Mouse (Mus musculus) ES-E14 (cell line): ENCODE data around the gene Hoxa5. TPM values are rescaled to one million over a fixed set of nuclear protein-coding genes. Genes with fewer than 3 reads are reported as not detected.
A peak's percentile ranks its signal among the peaks of the same experiment; 100 is the strongest.

Experiments
- DNase-seq: peaks from one replicate; pipeline ENCODE4 v3.0.0-alpha.2; 2013; ENCODE audit warnings: low read depth, low spot score
- H3K27ac ChIP-seq: 2 replicates; pipeline ENCODE4 v1.5.1; 2012; ENCODE audit warnings: low read depth, mild to moderate bottlenecking, low read length, moderate library complexity, mixed read lengths; ENCODE audit not compliant: poor library complexity, insufficient read depth, severe bottlenecking
- H3K36me3 ChIP-seq: 2 replicates; pipeline ENCODE4 v1.6.1; 2012; ENCODE audit warnings: mild to moderate bottlenecking, low read length, moderate library complexity, mixed read lengths; ENCODE audit not compliant: control insufficient read depth, poor library complexity, insufficient read depth, severe bottlenecking
- H3K4me1 ChIP-seq, 2 experiments: fragments of 150-350 bp in 1 of 2; sonication (generic) in 1 of 2; 2 replicates each; pipeline ENCODE4 v1.6.1; 2012; ENCODE audit warnings: low read length in 2 of 2, mild to moderate bottlenecking in 1 of 2, mixed read lengths in 1 of 2; ENCODE audit not compliant: control insufficient read depth in 2 of 2, insufficient read depth in 2 of 2, poor library complexity in 1 of 2
- H3K4me3 ChIP-seq, 2 experiments: fragments of 150-350 bp in 1 of 2; sonication (generic) in 1 of 2; 2 replicates each; pipeline ENCODE4 v1.5.1; 2012; ENCODE audit warnings: low read length in 2 of 2, low read depth in 1 of 2, mild to moderate bottlenecking in 1 of 2, mixed read lengths in 1 of 2; ENCODE audit not compliant: insufficient read depth in 1 of 2, poor library complexity in 1 of 2, severe bottlenecking in 1 of 2
- H3K9ac ChIP-seq: 2 replicates; pipeline ENCODE4 v1.6.1; 2012; ENCODE audit warnings: low read depth, mild to moderate bottlenecking, low read length, mixed read lengths; ENCODE audit not compliant: poor library complexity, insufficient read depth, severe bottlenecking
- H3K9me3 ChIP-seq: fragments of 150-350 bp; sonication (generic); 2 replicates; pipeline ENCODE4 v1.6.1; 2012; ENCODE audit warnings: low read depth, mild to moderate bottlenecking, low read length; ENCODE audit not compliant: control insufficient read depth, insufficient read depth
- CHD2 ChIP-seq: IDR thresholded peaks from 2 replicates; pipeline ENCODE4 v1.6.1; 2014; ENCODE audit warnings: mild to moderate bottlenecking, low read depth, low read length, inconsistent platforms
- HCFC1 ChIP-seq: IDR thresholded peaks from 2 replicates; pipeline ENCODE4 v1.6.1; 2012; ENCODE audit warnings: low read length, inconsistent platforms, borderline replicate concordance; ENCODE audit not compliant: insufficient read depth
- MAFK ChIP-seq: IDR thresholded peaks from 2 replicates; pipeline ENCODE4 v1.6.1; 2014; ENCODE audit warnings: mild to moderate bottlenecking, low read depth, low read length, inconsistent platforms; ENCODE audit not compliant: insufficient read depth
- ZC3H11A ChIP-seq: IDR thresholded peaks from 2 replicates; pipeline ENCODE4 v1.6.1; 2012; ENCODE audit warnings: low read depth, mild to moderate bottlenecking, inconsistent platforms, low read length, borderline replicate concordance
- ZNF384 ChIP-seq: IDR thresholded peaks from 2 replicates; pipeline ENCODE4 v1.6.1; 2012; ENCODE audit warnings: low read depth, low read length, inconsistent platforms
- in situ Hi-C, 2 experiments: fragments of 600-800 bp; cut with MboI; formaldehyde crosslinking; loops; one replicate each; pipeline ENCODE4 v1.15.1; 2025; ENCODE audit warnings: low sequenced_read_pairs in 2 of 2, inconsistent platforms in 1 of 2; ENCODE audit not compliant: unreplicated experiment in 2 of 2
- total RNA-seq: library from RNA; depleted of rRNA; stranded (reverse); fragments of 300-350 nt; gene quantifications from 2 replicates; pipeline ENCODE4 v1.2.3, GENCODE M21; 2012

Hoxa5 gene
- total RNA-seq, 1 experiment, result 0.49 TPM

GRCm38 (mm10) chr6:52206882-52207683 is 2.7 kb upstream of the Hoxa5 start:
- Histone ChIP-seq H3K4me1 (peaks cover 0 to 7% of the 10 kb centered on the region in 2 experiments; a peak in 1 of 4 replicates), H3K4me3 (no peak overlapping the region), H3K9me3 (no peaks in the 10 kb centered on the region), H3K36me3 (no peaks in the 10 kb centered on the region), H3K27ac (no peak overlapping the region), H3K9ac (no peak overlapping the region)
- in situ Hi-C loops, result loop anchor here in 1 of 2 experiments (25.0 kb wide), 1 partner anchor 595 kb away; no protein-coding TSS in a partner anchor
- DNase-seq, result no peak
- TF ChIP-seq ZC3H11A, result no peak
- no peak for TF ChIP-seq MAFK
- TF ChIP-seq HCFC1, result no peak
- no peak for TF ChIP-seq CHD2
- TF ChIP-seq ZNF384, result no peak

- no peaks in the 10 kb centered on the region for H3K36me3 ChIP-seq
- no peak overlapping the region for H3K27ac ChIP-seq
- no peak for DNase-seq
- no peak overlapping the region for H3K4me3 ChIP-seq
- no peaks in the 10 kb centered on the region for H3K9me3 ChIP-seq
- in situ Hi-C loops, result loop anchor here in 1 of 2 experiments (25.0 kb wide), 1 partner anchor 594 kb away; no protein-coding TSS in a partner anchor
- H3K4me1 ChIP-seq, result peaks cover 0 to 4% of the 10 kb centered on the region in 2 experiments; a peak in 1 of 4 replicates
- H3K9ac ChIP-seq, result no peak overlapping the region
- TF ChIP-seq ZNF384 (no peak), CHD2 (no peak), MAFK (no peak), ZC3H11A (no peak), HCFC1 (no peak)
Observed at GRCm38 (mm10) chr6:52205638-52206621, 1.5 kb upstream of the Hoxa5 start.

GRCm38 (mm10) chr6:52205221-52205620 is 834 bp upstream of the Hoxa5 start:
- in situ Hi-C loops, result loop anchor here in 1 of 2 experiments (25.0 kb wide), 1 partner anchor 593 kb away; no protein-coding TSS in a partner anchor
- Histone ChIP-seq H3K27ac (no peak overlapping the region), H3K4me1 (peaks cover 0 to 4% of the 10 kb centered on the region in 2 experiments; a peak in 1 of 4 replicates), H3K36me3 (no peaks in the 10 kb centered on the region), H3K9me3 (no peaks in the 10 kb centered on the region), H3K9ac (no peak overlapping the region), H3K4me3 (no peak overlapping the region)
- no peak for TF ChIP-seq CHD2
- no peak for TF ChIP-seq HCFC1
- TF ChIP-seq ZC3H11A, result no peak
- no peak for TF ChIP-seq ZNF384
- TF ChIP-seq MAFK, result no peak
- no peak for DNase-seq

- in situ Hi-C loops, result loop anchor here in 1 of 2 experiments (25.0 kb wide), 1 partner anchor 591 kb away; no protein-coding TSS in a partner anchor
- Histone ChIP-seq H3K9me3 (no peaks in the 10 kb centered on the region), H3K4me3 (peak overlapping the region; percentile 54 to 72), H3K4me1 (peaks cover 0 to 4% of the 10 kb centered on the region in 2 experiments; a peak in 1 of 4 replicates), H3K36me3 (no peaks in the 10 kb centered on the region), H3K27ac (no peak overlapping the region), H3K9ac (peak overlapping the region; percentile 30)
- DNase-seq, result no peak
- TF ChIP-seq ZC3H11A (no peak), HCFC1 (no peak), CHD2 (no peak), ZNF384 (no peak), MAFK (no peak)
Observed at GRCm38 (mm10) chr6:52203371-52204049, 877 bp downstream of the Hoxa5 start.
